Mouse (Mus musculus): ENCODE measurements around the gene Nfkbil1. TPM values are rescaled to one million over a fixed set of nuclear protein-coding genes. Genes with fewer than 3 reads are reported as not detected.
A peak's percentile ranks its signal among the peaks of the same experiment; 100 is the strongest.
"Not testable (repeated sequence)": the region's sequence is repeated elsewhere in the genome, so short reads cannot be mapped to it uniquely, and the experiment has no call there.

Gene Nfkbil1
- total and polyA plus RNA-seq, 2 experiments from 2014 or later, result 6.7 to 33.4 TPM

GRCm38 (mm10) chr17:35239700-35240099 lies 4.1 kb upstream of the Nfkbil1 start:
- Histone ChIP-seq H3K27me3 (ENCODE audit: control insufficient read depth, insufficient read depth, low read length) (no peaks in the 10 kb centered on the region), H3K4me3 (ENCODE audit: low read depth, low read length) (no peak overlapping the region), H3K4me2 (ENCODE audit: low read depth, low read length) (no peak overlapping the region), H3K9ac (replicated peaks; ENCODE audit: low read depth, low read length) (no peak overlapping the region), H3K4me1 (ENCODE audit: control insufficient read depth, insufficient read depth) (peaks cover 24% of the 10 kb centered on the region), H3K36me3 (replicated peaks; ENCODE audit: control insufficient read depth, insufficient read depth, low read length) (peaks cover 16% of the 10 kb centered on the region), H3K27ac (ENCODE audit: low read depth) (peak overlapping the region; percentile 100), H3K9me3 (replicated peaks; ENCODE audit: control insufficient read depth, low read length) (no peaks in the 10 kb centered on the region)
- no peak for TF ChIP-seq EP300 (IDR thresholded peaks at IDR 0.05; ENCODE audit: low read depth)
- no peak for TF ChIP-seq CTCF (IDR thresholded peaks at IDR 0.05; ENCODE audit: low read depth)
- ATAC-seq (ENCODE audit: insufficient read depth, low read depth) (no peak), DNase-seq (ENCODE audit: low spot score) (no peak)
- 79% methylated on average over 5 of the region's 5 CpGs for whole genome bisulfite sequencing

DNA sequence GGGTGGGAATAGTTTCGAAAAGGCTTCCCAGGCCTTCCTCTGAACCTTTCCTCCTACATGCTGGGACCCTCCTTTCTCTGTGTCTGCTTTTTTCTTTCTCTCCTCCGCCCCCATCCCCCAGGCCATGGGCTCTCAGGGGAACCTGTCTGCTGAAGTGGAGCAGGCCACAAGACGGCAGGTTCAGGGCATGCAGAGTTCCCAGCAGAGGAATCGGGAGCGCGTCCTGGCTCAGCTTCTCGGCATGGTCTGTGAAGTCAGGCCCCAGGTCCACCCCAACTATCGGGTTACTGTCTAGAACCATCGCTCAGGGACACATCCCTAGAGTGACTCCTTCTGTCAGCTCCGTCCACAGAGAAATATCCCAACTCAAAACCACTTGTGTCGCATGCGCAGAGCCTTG lies 1.9 kb upstream of the Nfkbil1 start:
- no peak overlapping the region for H3K4me2 ChIP-seq (ENCODE audit: low read depth, low read length)
- H3K4me3 ChIP-seq (ENCODE audit: low read depth, low read length), result no peak overlapping the region
- no peak for TF ChIP-seq CTCF (IDR thresholded peaks at IDR 0.05; ENCODE audit: low read depth)
- no peak for TF ChIP-seq EP300 (IDR thresholded peaks at IDR 0.05; ENCODE audit: low read depth)
- ATAC-seq (ENCODE audit: insufficient read depth, low read depth), result no peak
- peaks cover 12% of the 10 kb centered on the region for H3K4me1 ChIP-seq (ENCODE audit: control insufficient read depth, insufficient read depth)
- 0 out of 2 replicates have a peak, but pooled peaks cover 8% of the 10 kb centered on the region for H3K36me3 ChIP-seq (replicated peaks; ENCODE audit: control insufficient read depth, insufficient read depth, low read length)
- H3K9me3 ChIP-seq (replicated peaks; ENCODE audit: control insufficient read depth, low read length), result no peaks in the 10 kb centered on the region
- 86% methylated on average over 12 of the region's 12 CpGs for WGBS
- H3K9ac ChIP-seq (replicated peaks; ENCODE audit: low read depth, low read length), result no peak overlapping the region
- H3K27me3 ChIP-seq (ENCODE audit: control insufficient read depth, insufficient read depth, low read length), result no peaks in the 10 kb centered on the region
- H3K27ac ChIP-seq (ENCODE audit: low read depth), result no peak overlapping the region
- DNase-seq (ENCODE audit: low spot score), result no peak

GRCm38 (mm10) chr17:35236996-35237395 lies 1.4 kb upstream of the Nfkbil1 start:
- Histone ChIP-seq H3K27ac (ENCODE audit: low read depth) (no peak overlapping the region), H3K4me3 (ENCODE audit: low read depth, low read length) (no peak overlapping the region), H3K4me2 (ENCODE audit: low read depth, low read length) (no peak overlapping the region), H3K36me3 (replicated peaks; ENCODE audit: control insufficient read depth, insufficient read depth, low read length) (0 out of 2 replicates have a peak, but pooled peaks cover 8% of the 10 kb centered on the region), H3K9me3 (replicated peaks; ENCODE audit: control insufficient read depth, low read length) (no peaks in the 10 kb centered on the region), H3K4me1 (ENCODE audit: control insufficient read depth, insufficient read depth) (peaks cover 12% of the 10 kb centered on the region), H3K9ac (replicated peaks; ENCODE audit: low read depth, low read length) (no peak overlapping the region), H3K27me3 (ENCODE audit: control insufficient read depth, insufficient read depth, low read length) (no peaks in the 10 kb centered on the region)
- TF ChIP-seq EP300 (IDR thresholded peaks at IDR 0.05; ENCODE audit: low read depth), result no peak
- no peak for TF ChIP-seq CTCF (IDR thresholded peaks at IDR 0.05; ENCODE audit: low read depth)
- WGBS, result 69% methylated on average over 9 of the region's 9 CpGs
- ATAC-seq (ENCODE audit: insufficient read depth, low read depth) (no peak), DNase-seq (ENCODE audit: low spot score) (no peak)

DNA sequence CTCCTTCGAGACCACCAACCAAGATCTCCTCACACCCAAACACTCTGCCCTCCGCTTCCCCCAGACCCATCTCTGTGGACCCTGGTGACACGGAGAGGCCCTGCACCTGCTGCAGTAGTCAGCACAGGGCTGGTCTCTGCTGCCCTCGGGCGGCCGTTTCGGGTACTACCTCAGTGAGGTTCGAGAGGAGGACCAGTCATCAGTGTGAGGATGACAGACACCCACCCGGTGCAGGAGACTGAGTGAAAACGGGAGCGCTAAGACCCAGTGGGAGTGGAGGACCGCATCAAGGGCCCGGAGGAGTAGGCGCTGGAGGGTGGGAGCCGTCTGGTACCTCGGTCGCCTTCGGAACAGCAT lies 776 bp upstream of the Nfkbil1 start:
- Histone ChIP-seq H3K4me3 (ENCODE audit: low read depth, low read length) (peak overlapping the region; percentile 59), H3K9ac (replicated peaks; ENCODE audit: low read depth, low read length) (peak overlapping the region; percentile 78; the same call in 1 of the 2 replicates), H3K4me2 (ENCODE audit: low read depth, low read length) (peak overlapping the region; percentile 75), H3K27me3 (ENCODE audit: control insufficient read depth, insufficient read depth, low read length) (no peaks in the 10 kb centered on the region), H3K9me3 (replicated peaks; ENCODE audit: control insufficient read depth, low read length) (no peaks in the 10 kb centered on the region), H3K4me1 (ENCODE audit: control insufficient read depth, insufficient read depth) (peaks cover 12% of the 10 kb centered on the region), H3K27ac (ENCODE audit: low read depth) (peak overlapping the region; percentile 89), H3K36me3 (replicated peaks; ENCODE audit: control insufficient read depth, insufficient read depth, low read length) (peaks cover 9% of the 10 kb centered on the region; the same call in 1 of the 2 replicates)
- peak; percentile 64 for ATAC-seq (ENCODE audit: insufficient read depth, low read depth)
- peak; percentile 77 for DNase-seq (ENCODE audit: low spot score)
- WGBS, result 1% methylated on average over 18 of the region's 18 CpGs
- TF ChIP-seq CTCF (IDR thresholded peaks at IDR 0.05; ENCODE audit: low read depth) (peak; percentile 96), EP300 (IDR thresholded peaks at IDR 0.05; ENCODE audit: low read depth) (no peak)

DNA sequence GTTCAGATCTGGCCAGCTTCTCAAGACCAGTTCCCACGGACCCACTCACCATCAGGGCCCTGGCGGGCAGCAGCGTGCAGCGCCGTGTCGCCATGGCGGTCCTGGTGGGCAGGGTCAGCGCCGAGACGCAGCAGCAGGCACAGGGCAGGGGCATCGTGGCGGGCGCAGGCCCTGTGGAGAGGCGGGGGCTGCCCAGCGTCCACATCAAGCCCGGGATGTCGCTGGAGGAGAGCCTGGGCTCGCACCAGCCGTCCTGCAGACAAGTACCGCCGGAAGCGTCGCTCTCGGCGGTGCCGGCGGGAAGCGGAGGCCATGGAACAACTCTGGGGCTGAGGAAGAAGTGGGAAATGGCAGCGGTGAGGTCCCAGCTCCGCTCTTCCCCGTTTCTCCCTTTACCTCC lies 689 bp downstream of the Nfkbil1 start:
- H3K4me1 ChIP-seq (ENCODE audit: control insufficient read depth, insufficient read depth), result 0 out of 2 replicates have a peak, but pooled peaks cover 4% of the 10 kb centered on the region
- no peaks in the 10 kb centered on the region for H3K9me3 ChIP-seq (replicated peaks; ENCODE audit: control insufficient read depth, low read length)
- peak overlapping the region; percentile 75 for H3K4me2 ChIP-seq (ENCODE audit: low read depth, low read length)
- H3K27ac ChIP-seq (ENCODE audit: low read depth), result peak overlapping the region; percentile 89
- TF ChIP-seq CTCF (IDR thresholded peaks at IDR 0.05; ENCODE audit: low read depth) (no peak), EP300 (IDR thresholded peaks at IDR 0.05; ENCODE audit: low read depth) (no peak)
- 3% methylated on average over 31 of the region's 31 CpGs for WGBS
- ATAC-seq (ENCODE audit: insufficient read depth, low read depth) (peak; percentile 16; the same call in 1 of the 2 replicates), DNase-seq (ENCODE audit: low spot score) (peak; percentile 39)
- peaks cover 22% of the 10 kb centered on the region for H3K36me3 ChIP-seq (replicated peaks; ENCODE audit: control insufficient read depth, insufficient read depth, low read length)
- H3K4me3 ChIP-seq (ENCODE audit: low read depth, low read length), result peak overlapping the region; percentile 59
- H3K9ac ChIP-seq (replicated peaks; ENCODE audit: low read depth, low read length), result peak overlapping the region; percentile 78
- no peaks in the 10 kb centered on the region for H3K27me3 ChIP-seq (ENCODE audit: control insufficient read depth, insufficient read depth, low read length)

DNA sequence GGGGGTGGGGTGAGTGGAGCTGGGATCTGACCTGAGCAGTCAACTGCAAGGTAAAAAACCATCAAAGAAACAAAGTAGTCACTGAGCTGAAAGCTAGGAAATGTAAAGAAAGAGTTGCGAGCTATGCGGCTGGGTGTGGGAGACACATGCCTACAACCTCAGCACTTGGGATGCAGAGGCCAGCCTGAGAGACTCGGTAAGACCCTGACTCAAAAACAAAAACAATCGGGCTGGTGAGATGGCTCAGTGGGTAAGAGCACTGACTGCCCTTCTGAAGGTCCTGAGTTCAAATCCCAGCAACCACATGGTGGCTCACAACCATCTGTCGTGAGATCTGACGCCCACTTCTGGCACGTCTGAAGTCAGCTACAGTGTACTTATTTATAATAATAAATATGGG lies 1.5 kb downstream of the Nfkbil1 start:
- Histone ChIP-seq H3K4me2 (ENCODE audit: low read depth, low read length) (peak overlapping the region; percentile 40), H3K27ac (ENCODE audit: low read depth) (peak overlapping the region; percentile 89), H3K4me3 (ENCODE audit: low read depth, low read length) (peak overlapping the region; percentile 59; the same call in 1 of the 2 replicates), H3K36me3 (replicated peaks; ENCODE audit: control insufficient read depth, insufficient read depth, low read length) (peaks cover 30% of the 10 kb centered on the region)
- WGBS, result 72% methylated on average over 7 of the region's 7 CpGs
- DNase-seq (ENCODE audit: low spot score); H3K4me1 ChIP-seq (ENCODE audit: control insufficient read depth, insufficient read depth); H3K9ac ChIP-seq (replicated peaks; ENCODE audit: low read depth, low read length); H3K9me3 ChIP-seq (replicated peaks; ENCODE audit: control insufficient read depth, low read length); ATAC-seq (ENCODE audit: insufficient read depth, low read depth); H3K27me3 ChIP-seq (ENCODE audit: control insufficient read depth, insufficient read depth, low read length): not testable (repeated sequence)
